Mouse (Mus musculus): ENCODE results near the gene Polrmt. TPM values are rescaled to one million over a fixed set of nuclear protein-coding genes. Genes with fewer than 3 reads are reported as not detected.
A peak's percentile ranks its signal among the peaks of the same experiment; 100 is the strongest.

Polrmt gene
- total and polyA plus RNA-seq, 3 experiments, result 16.7 to 45.5 (median 44.5) TPM

GRCm38 (mm10) chr10:79712029-79712428 lies 34.4 kb downstream of the Polrmt start:
- DNase-seq (ENCODE audit: low spot score) (no peak), ATAC-seq (ENCODE audit: extremely low read depth, insufficient number of reproducible peaks, low FRiP score, poor library complexity, severe bottlenecking) (no peak)
- Histone ChIP-seq H3K4me1 (ENCODE audit: insufficient read depth, low read depth, low read length) (peaks cover 72% of the 10 kb centered on the region), H3K36me3 (replicated peaks) (peaks cover 63% of the 10 kb centered on the region), H3K4me3 (ENCODE audit: low read depth, low read length) (no peak overlapping the region), H3K27me3 (ENCODE audit: insufficient read depth, low read length) (peaks cover 20% of the 10 kb centered on the region), H3K9me3 (replicated peaks) (no peaks in the 10 kb centered on the region)
- TF ChIP-seq POLR2AphosphoS5 (IDR thresholded peaks at IDR 0.05; ENCODE audit: insufficient replicate concordance, low read depth, low read length), result no peak
- TF ChIP-seq CTCF (IDR thresholded peaks at IDR 0.05; ENCODE audit: low read depth, low read length), result peak; percentile 43

- peaks cover 85% of the 10 kb centered on the region for H3K36me3 ChIP-seq (replicated peaks)
- peaks cover 84% of the 10 kb centered on the region for H3K4me1 ChIP-seq (ENCODE audit: insufficient read depth, low read depth, low read length)
- no peak for ATAC-seq (ENCODE audit: extremely low read depth, insufficient number of reproducible peaks, low FRiP score, poor library complexity, severe bottlenecking)
- TF ChIP-seq GATA2 (IDR thresholded peaks at IDR 0.05; ENCODE audit: borderline replicate concordance, low read depth, low read length) (no peak), CTCF (IDR thresholded peaks at IDR 0.05; ENCODE audit: low read depth, low read length) (no peak), POLR2AphosphoS5 (IDR thresholded peaks at IDR 0.05; ENCODE audit: insufficient replicate concordance, low read depth, low read length) (no peak), TAL1 (conservative IDR thresholded peaks at IDR 0.05; ENCODE audit: low read depth, low read length) (no peak), GATA1 (IDR thresholded peaks at IDR 0.05; ENCODE audit: borderline replicate concordance, low read length) (no peak)
- H3K27me3 ChIP-seq (ENCODE audit: insufficient read depth, low read length), result no peaks in the 10 kb centered on the region
- no peaks in the 10 kb centered on the region for H3K9me3 ChIP-seq (replicated peaks)
- no peak for DNase-seq (ENCODE audit: low spot score)
- peak overlapping the region; percentile 66; the same call in 1 of the 2 replicates for H3K4me3 ChIP-seq (ENCODE audit: low read depth, low read length)
Measured at GRCm38 (mm10) chr10:79709307-79709706, 37.1 kb downstream of the Polrmt start.

- DNase-seq (ENCODE audit: low spot score) (no peak), ATAC-seq (ENCODE audit: extremely low read depth, insufficient number of reproducible peaks, low FRiP score, poor library complexity, severe bottlenecking) (no peak)
- no peaks in the 10 kb centered on the region for H3K27me3 ChIP-seq (ENCODE audit: insufficient read depth, low read length)
- H3K9me3 ChIP-seq (replicated peaks), result no peaks in the 10 kb centered on the region
- H3K36me3 ChIP-seq (replicated peaks), result peaks cover 85% of the 10 kb centered on the region
- no peak for TF ChIP-seq POLR2AphosphoS5 (IDR thresholded peaks at IDR 0.05; ENCODE audit: insufficient replicate concordance, low read depth, low read length)
- H3K4me3 ChIP-seq (ENCODE audit: low read depth, low read length), result peak overlapping the region; percentile 66
- peaks cover 89% of the 10 kb centered on the region for H3K4me1 ChIP-seq (ENCODE audit: insufficient read depth, low read depth, low read length)
Measured at GRCm38 (mm10) chr10:79708668-79709067, 37.7 kb downstream of the Polrmt start.

GRCm38 (mm10) chr10:79707759-79708158 lies 38.6 kb downstream of the Polrmt start:
- ATAC-seq (ENCODE audit: extremely low read depth, insufficient number of reproducible peaks, low FRiP score, poor library complexity, severe bottlenecking), result no peak
- no peak for DNase-seq (ENCODE audit: low spot score)
- Histone ChIP-seq H3K4me3 (ENCODE audit: low read depth, low read length) (peak overlapping the region; percentile 84), H3K9me3 (replicated peaks) (no peaks in the 10 kb centered on the region), H3K4me1 (ENCODE audit: insufficient read depth, low read depth, low read length) (peaks cover 84% of the 10 kb centered on the region), H3K36me3 (replicated peaks) (peaks cover 78% of the 10 kb centered on the region), H3K27me3 (ENCODE audit: insufficient read depth, low read length) (no peaks in the 10 kb centered on the region)
- TF ChIP-seq POLR2AphosphoS5 (IDR thresholded peaks at IDR 0.05; ENCODE audit: insufficient replicate concordance, low read depth, low read length) (no peak), TAL1 (conservative IDR thresholded peaks at IDR 0.05; ENCODE audit: low read depth, low read length) (no peak), CTCF (IDR thresholded peaks at IDR 0.05; ENCODE audit: low read depth, low read length) (no peak), GATA2 (IDR thresholded peaks at IDR 0.05; ENCODE audit: borderline replicate concordance, low read depth, low read length) (no peak), GATA1 (IDR thresholded peaks at IDR 0.05; ENCODE audit: borderline replicate concordance, low read length) (no peak)

GRCm38 (mm10) chr10:79707162-79707561 lies 39.2 kb downstream of the Polrmt start:
- H3K4me3 ChIP-seq (ENCODE audit: low read depth, low read length), result peak overlapping the region; percentile 84
- no peak for DNase-seq (ENCODE audit: low spot score)
- peaks cover 79% of the 10 kb centered on the region for H3K4me1 ChIP-seq (ENCODE audit: insufficient read depth, low read depth, low read length)
- TF ChIP-seq CTCF (IDR thresholded peaks at IDR 0.05; ENCODE audit: low read depth, low read length) (no peak), POLR2AphosphoS5 (IDR thresholded peaks at IDR 0.05; ENCODE audit: insufficient replicate concordance, low read depth, low read length) (no peak)
- H3K36me3 ChIP-seq (replicated peaks), result peaks cover 73% of the 10 kb centered on the region
- no peaks in the 10 kb centered on the region for H3K9me3 ChIP-seq (replicated peaks)
- no peak for ATAC-seq (ENCODE audit: extremely low read depth, insufficient number of reproducible peaks, low FRiP score, poor library complexity, severe bottlenecking)
- no peaks in the 10 kb centered on the region for H3K27me3 ChIP-seq (ENCODE audit: insufficient read depth, low read length)

- H3K4me1 ChIP-seq (ENCODE audit: insufficient read depth, low read depth, low read length), result peaks cover 72% of the 10 kb centered on the region
- H3K36me3 ChIP-seq (replicated peaks), result peaks cover 67% of the 10 kb centered on the region
- H3K27me3 ChIP-seq (ENCODE audit: insufficient read depth, low read length), result no peaks in the 10 kb centered on the region
- ATAC-seq (ENCODE audit: extremely low read depth, insufficient number of reproducible peaks, low FRiP score, poor library complexity, severe bottlenecking) (no peak), DNase-seq (ENCODE audit: low spot score) (no peak)
- no peak for TF ChIP-seq CTCF (IDR thresholded peaks at IDR 0.05; ENCODE audit: low read depth, low read length)
- no peak for TF ChIP-seq GATA2 (IDR thresholded peaks at IDR 0.05; ENCODE audit: borderline replicate concordance, low read depth, low read length)
- no peak for TF ChIP-seq POLR2AphosphoS5 (IDR thresholded peaks at IDR 0.05; ENCODE audit: insufficient replicate concordance, low read depth, low read length)
- TF ChIP-seq GATA1 (IDR thresholded peaks at IDR 0.05; ENCODE audit: borderline replicate concordance, low read length), result no peak
- no peak for TF ChIP-seq TAL1 (conservative IDR thresholded peaks at IDR 0.05; ENCODE audit: low read depth, low read length)
- H3K9me3 ChIP-seq (replicated peaks), result no peaks in the 10 kb centered on the region
- peak overlapping the region; percentile 84 for H3K4me3 ChIP-seq (ENCODE audit: low read depth, low read length)
Measured at GRCm38 (mm10) chr10:79706406-79707094, 39.8 kb downstream of the Polrmt start.

GRCm38 (mm10) chr10:79705951-79706350 lies 40.4 kb downstream of the Polrmt start:
- peak; percentile 88 for DNase-seq (ENCODE audit: low spot score)
- peaks cover 61% of the 10 kb centered on the region for H3K36me3 ChIP-seq (replicated peaks)
- peak; percentile 87 for ATAC-seq (ENCODE audit: extremely low read depth, insufficient number of reproducible peaks, low FRiP score, poor library complexity, severe bottlenecking)

More at GRCm38 (mm10) chr10:79705951-79706350, 40.4 kb downstream of the Polrmt start:
- peaks cover 70% of the 10 kb centered on the region for H3K4me1 ChIP-seq (ENCODE audit: insufficient read depth, low read depth, low read length)
- no peaks in the 10 kb centered on the region for H3K27me3 ChIP-seq (ENCODE audit: insufficient read depth, low read length)
- peak overlapping the region; percentile 84 for H3K4me3 ChIP-seq (ENCODE audit: low read depth, low read length)
- H3K9me3 ChIP-seq (replicated peaks), result no peaks in the 10 kb centered on the region
- peak; percentile 98 for TF ChIP-seq TAL1 (conservative IDR thresholded peaks at IDR 0.05; ENCODE audit: low read depth, low read length)
- TF ChIP-seq GATA2 (IDR thresholded peaks at IDR 0.05; ENCODE audit: borderline replicate concordance, low read depth, low read length), result no peak
- TF ChIP-seq GATA1 (IDR thresholded peaks at IDR 0.05; ENCODE audit: borderline replicate concordance, low read length), result no peak
